19 mouse cellular contexts compared by ENCODE assay signal in genomic region chr9:108147606-108148005, GRCm38 (mm10). TPM values are rescaled to one million over a fixed set of nuclear protein-coding genes. Genes with fewer than 3 reads are reported as not detected.
A peak's percentile ranks its signal among the peaks of the same experiment; 100 is the strongest.
DNase-seq lines count a peak whose midpoint lies in the region; ATAC-seq and TF ChIP-seq lines count a peak whose summit lies in the region.
"Had no signal": no experiment of that assay in that cellular context is flagged by ENCODE, and none has a peak within 500 bp of the region (broad histone marks: within the 10 kb centered on the region; RNA-seq: fewer than 3 reads in every experiment).

No protein-coding gene starts in this region.

- H3K27me3 ChIP-seq in hindbrain, embryonic 13.5 days = no peaks in the 10 kb centered on the region
- H3K27me3 ChIP-seq in hindbrain, postnatal 0 days (ENCODE audit: insufficient read depth, low read length) = no peaks in the 10 kb centered on the region
- no peaks in the 10 kb centered on the region for H3K27me3 ChIP-seq in neural tube, embryonic 15.5 days (replicated peaks)
- no peaks in the 10 kb centered on the region for H3K27me3 ChIP-seq in forebrain, embryonic 12.5 days
- H3K27me3 ChIP-seq: hindbrain, embryonic 12.5 days; Patski had no signal

- WGBS in hindbrain, embryonic 13.5 days = 67% methylated on average over 5 of the region's 5 CpGs
- 68% methylated on average over 5 of the region's 5 CpGs for WGBS in hindbrain, postnatal 0 days
- WGBS in neural tube, embryonic 15.5 days = 68% methylated on average over 5 of the region's 5 CpGs
- 76% methylated on average over 5 of the region's 5 CpGs for WGBS in forebrain, embryonic 12.5 days

- H3K4me2 ChIP-seq in hindbrain, embryonic 13.5 days = no peak overlapping the region
- no peak overlapping the region for H3K4me2 ChIP-seq in hindbrain, postnatal 0 days (ENCODE audit: low read depth, low read length)
- H3K4me2 ChIP-seq in neural tube, embryonic 15.5 days = no peak overlapping the region
- no peak overlapping the region for H3K4me2 ChIP-seq in forebrain, embryonic 12.5 days
- H3K4me2 ChIP-seq: hindbrain, embryonic 12.5 days had no signal

- DNase-seq in hindbrain, postnatal 0 days (ENCODE audit: low spot score) = no peak
- DNase-seq in neural tube, embryonic 10.5 days (ENCODE audit: extremely low spot score, low spot score) = no peak
- peak; percentile 56 for DNase-seq in thymus, postnatal 25 days
- DNase-seq in frontal cortex, adult 2 months (ENCODE audit: extremely low spot score in 1 of 2, low spot score in 1 of 2) = no peak
- DNase-seq: adrenal gland, postnatal 14 days; cerebellum, adult 11-12 months; cerebellum, adult 9-11 months; gastrocnemius, postnatal 36 days; heart, adult 11 months; heart, postnatal 4 days had no signal

- H3K9me3 ChIP-seq in hindbrain, embryonic 13.5 days = 0 out of 2 replicates have a peak, but pooled peaks cover 4% of the 10 kb centered on the region
- H3K9me3 ChIP-seq in hindbrain, postnatal 0 days (ENCODE audit: low read length) = no peaks in the 10 kb centered on the region
- no peaks in the 10 kb centered on the region for H3K9me3 ChIP-seq in neural tube, embryonic 15.5 days (replicated peaks)
- H3K9me3 ChIP-seq in forebrain, embryonic 12.5 days = no peaks in the 10 kb centered on the region; the same call in 1 of the 2 replicates
- H3K9me3 ChIP-seq: heart, embryonic 10.5 days; hindbrain, embryonic 12.5 days had no signal

- H3K27ac ChIP-seq in hindbrain, embryonic 13.5 days = no peak overlapping the region
- no peak overlapping the region for H3K27ac ChIP-seq in hindbrain, postnatal 0 days
- H3K27ac ChIP-seq in neural tube, embryonic 15.5 days (replicated peaks) = 0 out of 2 replicates have a peak overlapping the region, but pooled peaks have one; percentile 20
- H3K27ac ChIP-seq in forebrain, embryonic 12.5 days = no peak overlapping the region
- H3K27ac ChIP-seq: embryonic facial prominence, embryonic 10.5 days; heart, embryonic 10.5 days; hindbrain, embryonic 12.5 days had no signal

- no peak for ATAC-seq in hindbrain, embryonic 13.5 days (ENCODE audit: low FRiP score)
- no peak for ATAC-seq in hindbrain, postnatal 0 days
- no peak for ATAC-seq in neural tube, embryonic 15.5 days (ENCODE audit: low FRiP score)
- no peak for ATAC-seq in forebrain, embryonic 12.5 days (ENCODE audit: low FRiP score)
- ATAC-seq: activated CD4-positive, CD25-positive, alpha-beta regulatory T cell, adult 4 months; forebrain, embryonic 14.5 days; Patski had no signal

- peak overlapping the region; percentile 46; the same call in 1 of the 2 replicates for H3K9ac ChIP-seq in hindbrain, embryonic 13.5 days
- no peak overlapping the region for H3K9ac ChIP-seq in hindbrain, postnatal 0 days (replicated peaks; ENCODE audit: low read length)
- H3K9ac ChIP-seq in neural tube, embryonic 15.5 days (replicated peaks) = no peak overlapping the region
- H3K9ac ChIP-seq in forebrain, embryonic 12.5 days = no peak overlapping the region
- H3K9ac ChIP-seq: hindbrain, embryonic 12.5 days had no signal

- peaks cover 11% of the 10 kb centered on the region for H3K4me1 ChIP-seq in hindbrain, embryonic 13.5 days (replicated peaks)
- no peaks in the 10 kb centered on the region for H3K4me1 ChIP-seq in hindbrain, postnatal 0 days (ENCODE audit: insufficient read depth, low read length)
- H3K4me1 ChIP-seq in neural tube, embryonic 15.5 days = no peaks in the 10 kb centered on the region; the same call in 1 of the 2 replicates
- 0 out of 2 replicates have a peak, but pooled peaks cover 5% of the 10 kb centered on the region for H3K4me1 ChIP-seq in forebrain, embryonic 12.5 days

- H3K36me3 ChIP-seq in hindbrain, embryonic 13.5 days = peaks cover 12% of the 10 kb centered on the region
- no peaks in the 10 kb centered on the region for H3K36me3 ChIP-seq in hindbrain, postnatal 0 days (ENCODE audit: insufficient read depth, low read length)
- H3K36me3 ChIP-seq in neural tube, embryonic 15.5 days = 0 out of 2 replicates have a peak, but pooled peaks cover 7% of the 10 kb centered on the region
- no peaks in the 10 kb centered on the region; the same call in 1 of the 2 replicates for H3K36me3 ChIP-seq in forebrain, embryonic 12.5 days (replicated peaks)
- H3K36me3 ChIP-seq: embryonic facial prominence, embryonic 10.5 days; heart, embryonic 10.5 days had no signal

- no peak overlapping the region for H3K4me3 ChIP-seq in hindbrain, embryonic 13.5 days
- H3K4me3 ChIP-seq in hindbrain, postnatal 0 days (ENCODE audit: low read length) = no peak overlapping the region
- H3K4me3 ChIP-seq in neural tube, embryonic 15.5 days (replicated peaks) = no peak overlapping the region
- no peak overlapping the region for H3K4me3 ChIP-seq in forebrain, embryonic 12.5 days (replicated peaks)
- H3K4me3 ChIP-seq: embryonic facial prominence, embryonic 10.5 days; heart, embryonic 10.5 days; hindbrain, embryonic 12.5 days had no signal

- TF ChIP-seq CTCF in hindbrain, postnatal 0 days (IDR thresholded peaks at IDR 0.05; ENCODE audit: low read depth) = no peak

RNA-seq across cellular contexts. Expression of gene Bsn, which starts 42.6 kb away (rescaled TPM):
- 8.3 and 8.7 TPM in 2 replicates for polyA plus RNA-seq in hindbrain, embryonic 13.5 days (2015; fragmentation: Nextera tagmentation; extraction: Ambion mirVana)
- total RNA-seq in hindbrain, postnatal 0 days (2014; rRNA removed) = 53.9 and 60.7 TPM in 2 replicates
- polyA plus RNA-seq in hindbrain, postnatal 0 days (2015; fragmentation: Nextera tagmentation; extraction: Ambion mirVana) = 6.5 and 7.4 TPM in 2 replicates
- polyA plus RNA-seq in neural tube, embryonic 15.5 days (2015; fragmentation: Nextera tagmentation; extraction: Ambion mirVana) = 8.8 and 9.7 TPM in 2 replicates
- 3.6 and 3.9 TPM in 2 replicates for polyA plus RNA-seq in forebrain, embryonic 12.5 days (2016; fragmentation: Nextera tagmentation; extraction: Ambion mirVana)
- 95.0 and 100 TPM in 2 replicates for polyA plus RNA-seq in frontal cortex, adult 2 months (2012; rRNA removed)

RNA-seq across cellular contexts. Expression of gene Apeh, which starts 53.2 kb away (rescaled TPM):
- 57.7 and 57.8 TPM in 2 replicates for polyA plus RNA-seq in hindbrain, embryonic 13.5 days (2015; fragmentation: Nextera tagmentation; extraction: Ambion mirVana)
- 47.8 and 53.3 TPM in 2 replicates for total RNA-seq in hindbrain, postnatal 0 days (2014; rRNA removed)
- polyA plus RNA-seq in hindbrain, postnatal 0 days (2015; fragmentation: Nextera tagmentation; extraction: Ambion mirVana) = 39.6 and 40.4 TPM in 2 replicates
- polyA plus RNA-seq in neural tube, embryonic 15.5 days (2015; fragmentation: Nextera tagmentation; extraction: Ambion mirVana) = 52.3 and 53.5 TPM in 2 replicates
- 51.1 and 56.0 TPM in 2 replicates for polyA plus RNA-seq in forebrain, embryonic 12.5 days (2016; fragmentation: Nextera tagmentation; extraction: Ambion mirVana)
- polyA plus RNA-seq in frontal cortex, adult 2 months (2012; rRNA removed) = 32.7 and 32.9 TPM in 2 replicates
